20 mouse cellular contexts compared by ENCODE assay signal in genomic region chr3:153488931-153489330, GRCm38 (mm10).
DNase-seq lines count a peak whose midpoint lies in the region; ATAC-seq lines count a peak whose summit lies in the region.
"Had no signal": no experiment of that assay in that cellular context is flagged by ENCODE, and none has a peak within 500 bp of the region (broad histone marks: within the 10 kb centered on the region; RNA-seq: fewer than 3 reads in every experiment).

No protein-coding gene starts in this region.

- ATAC-seq in frontal cortex, adult (ENCODE audit: low TSS enrichment) = peak; percentile 26; the same call in 1 of the 2 replicates
- ATAC-seq: hindbrain, postnatal 0 days; intestine, embryonic 15.5 days; Patski had no signal

- DNase-seq in cerebellum, postnatal 10 days = peak; percentile 32 to 43
- no peak for DNase-seq in cerebellum, adult 18-20 months
- DNase-seq in frontal cortex, postnatal 25 days (ENCODE audit: low spot score in 2 of 2) = no peak
- DNase-seq in layer of hippocampus, adult 9-11 months = peak; percentile 38
- no peak for DNase-seq in layer of hippocampus, adult 11-12 months (ENCODE audit: low spot score)
- DNase-seq in brain, adult 2 months (ENCODE audit: low read depth, low spot score) = peak; percentile 61
- DNase-seq: cerebellum, adult 11-12 months; embryo, embryonic 11 days; gastrocnemius, postnatal 25 days; heart, adult 18-20 months; kidney, adult 9 months; kidney, postnatal 10 days; lung, embryonic 14.5 days; lung, postnatal 14 days; right cerebral cortex, postnatal 25 days; thymus, postnatal 14 days had no signal

Comparison
In these comparisons a context has a peak if more than half of its experiments do, and no peak if none do; other contexts are left out.
1. DNase-seq: peak in cerebellum, postnatal 10 days (2 of 2), layer of hippocampus, adult 9-11 months (single experiment) and brain, adult 2 months (single experiment); none in cerebellum, adult 18-20 months (0 of 2), frontal cortex, postnatal 25 days (0 of 2) and layer of hippocampus, adult 11-12 months (single experiment).